Mouse (Mus musculus): ENCODE data around the gene Pex13.

Pex13 gene

GRCm38 (mm10) chr11:23665798-23666501 lies at the start of gene Pex13:
Gene Pex13 (minus strand): TSS chr11:23665959.
- DNase-seq (ENCODE audit: low spot score) = peak; percentile 98

GRCm38 (mm10) chr11:23712299-23712698 lies 46.5 kb upstream of the Pex13 start:
- no peak for DNase-seq (ENCODE audit: low spot score)

- DNase-seq (ENCODE audit: low spot score) = no peak
Measured at GRCm38 (mm10) chr11:23704604-23705294, 39.0 kb upstream of the Pex13 start.

GRCm38 (mm10) chr11:23701831-23702230 lies 36.1 kb upstream of the Pex13 start:
- DNase-seq (ENCODE audit: low spot score) = no peak

- no peak for DNase-seq (ENCODE audit: low spot score)
Measured at GRCm38 (mm10) chr11:23699414-23700095, 33.8 kb upstream of the Pex13 start.

GRCm38 (mm10) chr11:23698526-23698925 lies 32.8 kb upstream of the Pex13 start:
- DNase-seq (ENCODE audit: low spot score) = no peak

GRCm38 (mm10) chr11:23695847-23696246 lies 30.1 kb upstream of the Pex13 start:
- DNase-seq (ENCODE audit: low spot score) = no peak

- no peak for DNase-seq (ENCODE audit: low spot score)
Measured at GRCm38 (mm10) chr11:23693286-23693685, 27.5 kb upstream of the Pex13 start.

- DNase-seq (ENCODE audit: low spot score) = no peak
Measured at GRCm38 (mm10) chr11:23688060-23688459, 22.3 kb upstream of the Pex13 start.

- no peak for DNase-seq (ENCODE audit: low spot score)
Measured at GRCm38 (mm10) chr11:23686671-23687070, 20.9 kb upstream of the Pex13 start.

GRCm38 (mm10) chr11:23682561-23682960 lies 16.8 kb upstream of the Pex13 start:
- no peak for DNase-seq (ENCODE audit: low spot score)

GRCm38 (mm10) chr11:23680435-23680950 lies 14.7 kb upstream of the Pex13 start:
- DNase-seq (ENCODE audit: low spot score) = no peak

GRCm38 (mm10) chr11:23679044-23679642 lies 13.4 kb upstream of the Pex13 start:
- DNase-seq (ENCODE audit: low spot score) = peak; percentile 90

- DNase-seq (ENCODE audit: low spot score) = no peak
Measured at GRCm38 (mm10) chr11:23676100-23676499, 10.3 kb upstream of the Pex13 start.

- DNase-seq (ENCODE audit: low spot score) = no peak
Measured at GRCm38 (mm10) chr11:23672256-23672749, 6.5 kb upstream of the Pex13 start.

- DNase-seq (ENCODE audit: low spot score) = no peak
Measured at GRCm38 (mm10) chr11:23667128-23667527, 1.4 kb upstream of the Pex13 start.

GRCm38 (mm10) chr11:23666526-23666925 lies 767 bp upstream of the Pex13 start:
- no peak for DNase-seq (ENCODE audit: low spot score)

- no peak for DNase-seq (ENCODE audit: low spot score)
Measured at GRCm38 (mm10) chr11:23665311-23665786, 410 bp downstream of the Pex13 start, which contains the start of gene Pus10. Gene Pus10 (plus strand): TSS chr11:23665674.

- DNase-seq (ENCODE audit: low spot score) = no peak
Measured at GRCm38 (mm10) chr11:23664232-23664631, 1.5 kb downstream of the Pex13 start.

GRCm38 (mm10) chr11:23657791-23658190 lies 8.0 kb downstream of the Pex13 start:
- no peak for DNase-seq (ENCODE audit: low spot score)

GRCm38 (mm10) chr11:23653666-23654065 lies 12.1 kb downstream of the Pex13 start:
- no peak for DNase-seq (ENCODE audit: low spot score)

- no peak for DNase-seq (ENCODE audit: low spot score)
Measured at GRCm38 (mm10) chr11:23647835-23648234, 17.9 kb downstream of the Pex13 start.
